Mouse (Mus musculus) MEL (cell line): Measurements from ENCODE around the gene Scarb2. TPM values are rescaled to one million over a fixed set of nuclear protein-coding genes. Genes with fewer than 3 reads are reported as not detected.

ENCODE experiments used
- DNase-seq: peaks from one replicate; pipeline ENCODE4 v3.0.0; 2011; ENCODE audit warnings: low read depth, low spot score
- H3K27ac ChIP-seq: 2 replicates; pipeline ENCODE4 v1.5.1; 2012; ENCODE audit warnings: low read depth, mild to moderate bottlenecking, control low read depth, low read length, moderate library complexity; ENCODE audit not compliant: control insufficient read depth
- H3K27me3 ChIP-seq, 2 experiments: fragments of 150-350 bp in 1 of 2; sonication (generic) in 1 of 2; 2 replicates each; pipeline ENCODE4 v1.6.1; 2012; ENCODE audit warnings: low read length in 2 of 2, mild to moderate bottlenecking in 2 of 2, improper control_type of control experiment in 1 of 2, moderate library complexity in 1 of 2; ENCODE audit not compliant: insufficient read depth in 2 of 2, control insufficient read depth in 1 of 2
- H3K36me3 ChIP-seq, 2 experiments: 2 replicates each; pipeline ENCODE4 v1.6.1; 2012 to 2014; ENCODE audit warnings: low read length in 2 of 2, improper control_type of control experiment in 1 of 2, inconsistent platforms in 1 of 2, mild to moderate bottlenecking in 1 of 2; ENCODE audit not compliant: insufficient read depth in 2 of 2, control insufficient read depth in 1 of 2
- H3K4me1 ChIP-seq, 2 experiments: fragments of 150-350 bp in 1 of 2; sonication (generic) in 1 of 2; 2 replicates each; pipeline ENCODE4 v1.6.1; 2012; ENCODE audit warnings: low read length in 2 of 2, improper control_type of control experiment in 1 of 2, mild to moderate bottlenecking in 1 of 2; ENCODE audit not compliant: insufficient read depth in 2 of 2, control insufficient read depth in 1 of 2
- H3K4me3 ChIP-seq, 2 experiments: fragments of 150-350 bp in 1 of 2; sonication (generic) in 1 of 2; 2 replicates each; pipeline ENCODE4 v1.5.1; 2012; ENCODE audit warnings: low read depth in 2 of 2, low read length in 2 of 2, mild to moderate bottlenecking in 2 of 2, moderate library complexity in 2 of 2, control low read depth in 1 of 2, improper control_type of control experiment in 1 of 2; ENCODE audit not compliant: control insufficient read depth in 1 of 2, insufficient read depth in 1 of 2
- H3K79me2 ChIP-seq: 2 replicates; pipeline ENCODE4 v1.6.1; 2012; ENCODE audit warnings: mild to moderate bottlenecking, low read length, moderate library complexity; ENCODE audit not compliant: control insufficient read depth, poor library complexity, insufficient read depth
- H3K9ac ChIP-seq: 2 replicates; pipeline ENCODE4 v1.6.1; 2012; ENCODE audit warnings: low read depth, mild to moderate bottlenecking, control low read depth, low read length, moderate library complexity; ENCODE audit not compliant: control insufficient read depth, poor library complexity, severe bottlenecking
- H3K9me3 ChIP-seq: fragments of 150-350 bp; sonication (generic); replicated peaks from 2 replicates; pipeline ENCODE4 v1.6.1; 2012; ENCODE audit warnings: mild to moderate bottlenecking, low read length, improper control_type of control experiment, moderate library complexity; ENCODE audit not compliant: insufficient read depth
- BHLHE40 ChIP-seq: IDR thresholded peaks from 2 replicates; pipeline ENCODE4 v1.6.1; 2012; ENCODE audit warnings: low read depth, mild to moderate bottlenecking, inconsistent platforms, low read length, improper control_type of control experiment, borderline replicate concordance
- CHD1 ChIP-seq: IDR thresholded peaks from 2 replicates; pipeline ENCODE4 v1.6.1; 2012; ENCODE audit warnings: low read depth, mild to moderate bottlenecking, inconsistent platforms, low read length, improper control_type of control experiment
- CHD2 ChIP-seq: IDR thresholded peaks from 2 replicates; pipeline ENCODE4 v1.6.1; 2011; ENCODE audit warnings: low read length, improper control_type of control experiment
- CTCF ChIP-seq, 3 experiments: IDR thresholded peaks in 2 of 3; conservative IDR thresholded peaks in 1 of 3; 2 replicates each; pipeline ENCODE4 v1.5.1; 2011 to 2012; ENCODE audit warnings: low read length in 3 of 3, low read depth in 2 of 3, mild to moderate bottlenecking in 2 of 3, improper control_type of control experiment in 1 of 3, inconsistent platforms in 1 of 3, mixed read lengths in 1 of 3, moderate library complexity in 1 of 3; ENCODE audit not compliant: control insufficient read depth in 1 of 3, insufficient read depth in 1 of 3, poor library complexity in 1 of 3, severe bottlenecking in 1 of 3
- E2F4 ChIP-seq: IDR thresholded peaks from 2 replicates; pipeline ENCODE4 v1.6.1; 2011; ENCODE audit warnings: low read depth, low read length, improper control_type of control experiment, borderline replicate concordance
- ELF1 ChIP-seq: IDR thresholded peaks from 2 replicates; pipeline ENCODE4 v1.6.1; 2014; ENCODE audit warnings: low read depth, mild to moderate bottlenecking, inconsistent platforms, low read length, improper control_type of control experiment, moderate library complexity
- ETS1 ChIP-seq: IDR thresholded peaks from 2 replicates; pipeline ENCODE4 v1.6.1; 2012; ENCODE audit warnings: low read depth, mild to moderate bottlenecking, inconsistent platforms, low read length, improper control_type of control experiment, moderate library complexity
- GATA1 ChIP-seq: IDR thresholded peaks from 2 replicates; pipeline ENCODE4 v1.6.1; 2011; ENCODE audit warnings: low read depth, low read length, improper control_type of control experiment
- HCFC1 ChIP-seq: IDR thresholded peaks from 2 replicates; pipeline ENCODE4 v1.6.1; 2012; ENCODE audit warnings: low read depth, mild to moderate bottlenecking, inconsistent platforms, low read length, improper control_type of control experiment, moderate library complexity
- KAT2A ChIP-seq: conservative IDR thresholded peaks from 2 replicates; pipeline ENCODE4 v1.6.1; 2012; ENCODE audit warnings: low read depth, low read length, improper control_type of control experiment, inconsistent platforms
- MAZ ChIP-seq: IDR thresholded peaks from 2 replicates; pipeline ENCODE4 v1.6.1; 2012; ENCODE audit warnings: low read depth, mild to moderate bottlenecking, inconsistent platforms, low read length, improper control_type of control experiment
- NELFE ChIP-seq: IDR thresholded peaks from 2 replicates; pipeline ENCODE4 v1.6.1; 2011; ENCODE audit warnings: low read depth, low read length, improper control_type of control experiment
- NRF1 ChIP-seq: IDR thresholded peaks from 2 replicates; pipeline ENCODE4 v1.6.1; 2014; ENCODE audit warnings: low read depth, mild to moderate bottlenecking, inconsistent platforms, low read length, improper control_type of control experiment, moderate library complexity; ENCODE audit not compliant: poor library complexity, insufficient read depth, severe bottlenecking
- POLR2AphosphoS5 ChIP-seq: IDR thresholded peaks from 2 replicates; pipeline ENCODE4 v1.6.1; 2012; ENCODE audit warnings: low read depth, borderline replicate concordance, mild to moderate bottlenecking, inconsistent platforms, low read length, moderate library complexity, mixed read lengths
- RCOR1 ChIP-seq: IDR thresholded peaks from 2 replicates; pipeline ENCODE4 v1.6.1; 2012; ENCODE audit warnings: low read depth, mild to moderate bottlenecking, inconsistent platforms, low read length, improper control_type of control experiment
- SMC3 ChIP-seq: IDR thresholded peaks from 2 replicates; pipeline ENCODE4 v1.6.1; 2011; ENCODE audit warnings: low read depth, low read length, improper control_type of control experiment
- TAL1 ChIP-seq: IDR thresholded peaks from 2 replicates; pipeline ENCODE4 v1.6.1; 2012; ENCODE audit warnings: mild to moderate bottlenecking, inconsistent platforms, low read length, moderate library complexity, mixed read lengths
- TCF12 ChIP-seq: IDR thresholded peaks from 2 replicates; pipeline ENCODE4 v1.6.1; 2014; ENCODE audit warnings: low read depth, mild to moderate bottlenecking, inconsistent platforms, low read length, improper control_type of control experiment, moderate library complexity
- UBTF ChIP-seq: IDR thresholded peaks from 2 replicates; pipeline ENCODE4 v1.6.1; 2012; ENCODE audit warnings: low read depth, mild to moderate bottlenecking, inconsistent platforms, low read length, improper control_type of control experiment, moderate library complexity, borderline replicate concordance; ENCODE audit not compliant: insufficient read depth
- USF1 ChIP-seq: IDR thresholded peaks from 2 replicates; pipeline ENCODE4 v1.6.1; 2014; ENCODE audit warnings: low read depth, mild to moderate bottlenecking, inconsistent platforms, low read length, improper control_type of control experiment, moderate library complexity
- USF2 ChIP-seq, 2 experiments: IDR thresholded peaks; 2 replicates each; pipeline ENCODE4 v1.6.1; 2011 to 2012; ENCODE audit warnings: improper control_type of control experiment in 2 of 2, low read length in 2 of 2, borderline replicate concordance in 1 of 2, inconsistent platforms in 1 of 2, low read depth in 1 of 2, mild to moderate bottlenecking in 1 of 2; ENCODE audit not compliant: insufficient read depth in 1 of 2
- ZC3H11A ChIP-seq: IDR thresholded peaks from 2 replicates; pipeline ENCODE4 v1.6.1; 2012; ENCODE audit warnings: low read depth, mild to moderate bottlenecking, inconsistent platforms, low read length, improper control_type of control experiment
- ZKSCAN1 ChIP-seq: IDR thresholded peaks from 2 replicates; pipeline ENCODE4 v1.6.1; 2012; ENCODE audit warnings: low read depth, mild to moderate bottlenecking, inconsistent platforms, low read length, improper control_type of control experiment, moderate library complexity
- ZMIZ1 ChIP-seq: IDR thresholded peaks from 2 replicates; pipeline ENCODE4 v1.6.1; 2012; ENCODE audit warnings: low read depth, mild to moderate bottlenecking, inconsistent platforms, low read length, improper control_type of control experiment, moderate library complexity
- ZNF384 ChIP-seq: IDR thresholded peaks from 2 replicates; pipeline ENCODE4 v1.6.1; 2012; ENCODE audit warnings: low read depth, mild to moderate bottlenecking, inconsistent platforms, low read length, improper control_type of control experiment
- polyA plus RNA-seq, 2 experiments: library from polyadenylated mRNA; stranded (reverse) in 1 of 2; unstranded in 1 of 2; fragments of >175 nt in 1 of 2; fragments of >200 nt in 1 of 2; gene quantifications; 2 replicates each; pipeline versions ENCODE4 v1.2.1 to v1.2.4; 2012; ENCODE audit warnings: low replicate concordance in 2 of 2, low read depth in 1 of 2; ENCODE audit not compliant: insufficient read length in 2 of 2, insufficient read depth in 1 of 2, missing spikeins in 1 of 2
- total RNA-seq: library from RNA; depleted of rRNA; stranded (reverse); fragments of 300-350 nt; gene quantifications from 2 replicates; pipeline ENCODE4 v1.2.3, GENCODE M21; 2012

Scarb2 gene
- total and polyA plus RNA-seq, 3 experiments: 13.6 to 16.5 TPM; not detected in 1

DNA sequence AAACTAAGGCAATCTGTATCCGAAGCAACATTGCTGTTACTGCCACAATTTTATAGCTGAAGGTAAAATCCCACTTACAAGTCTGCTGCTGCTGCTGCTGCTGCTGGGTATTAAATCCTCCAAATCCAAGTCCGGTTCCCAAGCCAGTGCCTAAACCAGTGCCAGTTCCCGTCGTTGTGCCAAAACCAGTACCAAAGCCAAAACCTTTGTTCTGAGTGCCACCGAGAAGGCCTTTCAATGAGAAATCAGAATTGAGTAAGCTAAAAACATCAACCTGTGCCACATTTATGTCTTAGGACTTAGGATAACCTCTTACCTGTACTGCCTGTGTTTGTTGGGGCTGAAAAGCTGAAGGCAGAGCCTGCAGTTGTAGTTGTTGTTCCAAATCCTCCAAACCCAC is 75.9 kb downstream of the Scarb2 start:
- Histone ChIP-seq H3K4me1 (peaks cover 1 to 2% of the 10 kb centered on the region in 2 experiments; a peak in 3 of 4 replicates), H3K27me3 (no peaks in the 10 kb centered on the region)
- TF ChIP-seq ZMIZ1: no peak
- no peak for TF ChIP-seq TCF12
- no peak for TF ChIP-seq ZC3H11A
- no peak for TF ChIP-seq RCOR1
- TF ChIP-seq POLR2AphosphoS5: no peak
- no peak for TF ChIP-seq GATA1
- no peak for TF ChIP-seq KAT2A
- no peak for TF ChIP-seq BHLHE40
- no peak for TF ChIP-seq UBTF
- no peak for TF ChIP-seq ZKSCAN1
- TF ChIP-seq USF2 (IDR thresholded peaks at IDR 0.05; ENCODE audit: borderline replicate concordance in 1 of 2, insufficient read depth in 1 of 2, low read depth in 1 of 2, low read length in 2 of 2): no peak
- TF ChIP-seq USF1: no peak
- no peak for TF ChIP-seq CHD1
- no peak for TF ChIP-seq CTCF (IDR thresholded peaks at IDR 0.05 in 2 of 3, conservative IDR thresholded peaks at IDR 0.05 in 1 of 3; ENCODE audit: control insufficient read depth in 1 of 3, insufficient read depth in 1 of 3, low read depth in 2 of 3, low read length in 3 of 3, poor library complexity in 1 of 3, severe bottlenecking in 1 of 3)
- TF ChIP-seq E2F4: no peak
- no peak for TF ChIP-seq ETS1
- TF ChIP-seq HCFC1: no peak
- no peak for TF ChIP-seq CHD2
- TF ChIP-seq NELFE: no peak
- TF ChIP-seq, all 39 proteins: peak for 0
- Histone ChIP-seq H3K79me2 (peaks cover 38% of the 10 kb centered on the region), H3K9me3 (no peaks in the 10 kb centered on the region), H3K27ac (no peak overlapping the region), H3K36me3 (peaks cover 12 to 29% of the 10 kb centered on the region in 2 experiments), H3K9ac (no peak overlapping the region), H3K4me3 (no peak overlapping the region)
- no peak for DNase-seq

GRCm38 (mm10) chr5:92424126-92424525 is 82.5 kb downstream of the Scarb2 start:
- no peak for DNase-seq
- Histone ChIP-seq H3K9me3 (no peaks in the 10 kb centered on the region), H3K27me3 (no peaks in the 10 kb centered on the region), H3K4me1 (no peaks in the 10 kb centered on the region), H3K9ac (no peak overlapping the region)
- TF ChIP-seq ELF1 (no peak), SMC3 (no peak), BHLHE40 (no peak), TAL1 (no peak), UBTF (no peak), ZNF384 (no peak), CTCF (IDR thresholded peaks at IDR 0.05 in 2 of 3, conservative IDR thresholded peaks at IDR 0.05 in 1 of 3; ENCODE audit: control insufficient read depth in 1 of 3, insufficient read depth in 1 of 3, low read depth in 2 of 3, low read length in 3 of 3, poor library complexity in 1 of 3, severe bottlenecking in 1 of 3) (no peak), TCF12 (no peak), MAZ (no peak), ZC3H11A (no peak), NRF1 (no peak)
- TF ChIP-seq, all 39 proteins: peak for 0
- no peak overlapping the region for H3K27ac ChIP-seq
- H3K36me3 ChIP-seq: peaks cover 0 to 52% of the 10 kb centered on the region in 2 experiments; a peak in 2 of 4 replicates
- no peak overlapping the region for H3K4me3 ChIP-seq
- peaks cover 2% of the 10 kb centered on the region; the same call in 1 of the 2 replicates for H3K79me2 ChIP-seq
